Mouse (Mus musculus): ENCODE results near the gene Exoc6. TPM values are rescaled to one million over a fixed set of nuclear protein-coding genes. Genes with fewer than 3 reads are reported as not detected.
A peak's percentile ranks its signal among the peaks of the same experiment; 100 is the strongest.

Gene Exoc6
- total RNA-seq, 1 experiment from 2014 or later = 69.9 TPM

DNA sequence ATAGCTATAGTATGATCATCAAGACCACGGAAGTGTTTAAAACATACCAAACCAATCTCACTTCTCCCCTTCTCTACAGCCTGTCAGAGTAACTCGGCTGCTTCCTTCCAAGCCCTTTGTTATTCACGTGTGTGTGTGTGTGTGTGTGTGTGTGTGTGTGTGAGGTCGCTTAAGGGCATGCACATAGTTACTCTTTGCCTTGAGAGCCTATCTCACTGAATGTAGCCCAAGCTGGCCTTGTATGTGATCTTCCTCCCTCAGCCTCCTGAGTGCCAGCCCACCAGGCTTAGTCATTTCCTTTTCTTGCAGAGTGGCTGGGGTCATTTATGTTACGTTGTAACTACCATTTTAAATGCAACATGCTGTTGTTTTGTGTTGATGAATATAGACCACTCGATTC is 115.0 kb downstream of the Exoc6 start:
- ATAC-seq (ENCODE audit: extremely low read depth, insufficient number of reproducible peaks, low FRiP score, poor library complexity, severe bottlenecking) = no peak

DNA sequence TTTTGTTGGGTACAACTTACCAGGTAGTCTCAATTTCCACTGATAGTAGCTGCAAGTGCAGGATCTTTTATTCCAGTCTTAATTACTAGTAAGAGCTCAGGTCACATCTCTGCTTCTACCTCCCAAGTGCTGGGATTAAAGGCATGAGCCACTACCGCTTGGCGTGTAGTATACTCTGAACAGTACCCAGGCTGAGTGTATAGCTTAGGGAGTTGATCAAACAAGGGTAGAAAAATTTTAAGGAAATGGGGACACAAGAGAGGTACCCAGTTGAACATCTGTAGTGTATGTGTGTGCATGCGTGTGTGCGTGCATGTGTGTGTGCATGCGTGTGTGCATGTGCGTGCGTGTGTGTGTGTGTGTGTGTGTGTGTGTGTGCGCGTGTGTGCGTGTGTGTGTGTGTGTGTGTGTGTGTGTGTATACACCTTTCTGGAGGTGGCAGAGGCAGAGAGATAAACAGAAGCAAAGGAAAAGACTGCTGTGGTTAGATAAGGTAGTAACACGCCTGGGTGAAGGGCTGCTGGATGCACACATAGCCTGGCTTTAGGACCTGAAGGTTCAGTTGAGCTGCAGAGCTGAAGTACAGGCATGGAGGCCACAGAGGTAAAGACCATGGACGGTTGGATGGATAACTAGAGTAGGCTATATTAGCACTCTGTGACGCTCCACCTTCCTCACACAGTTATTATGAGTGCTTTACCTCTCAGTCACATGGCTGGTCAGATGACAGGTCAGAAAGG is 117.8 kb downstream of the Exoc6 start:
- no peak for ATAC-seq (ENCODE audit: extremely low read depth, insufficient number of reproducible peaks, low FRiP score, poor library complexity, severe bottlenecking)

DNA sequence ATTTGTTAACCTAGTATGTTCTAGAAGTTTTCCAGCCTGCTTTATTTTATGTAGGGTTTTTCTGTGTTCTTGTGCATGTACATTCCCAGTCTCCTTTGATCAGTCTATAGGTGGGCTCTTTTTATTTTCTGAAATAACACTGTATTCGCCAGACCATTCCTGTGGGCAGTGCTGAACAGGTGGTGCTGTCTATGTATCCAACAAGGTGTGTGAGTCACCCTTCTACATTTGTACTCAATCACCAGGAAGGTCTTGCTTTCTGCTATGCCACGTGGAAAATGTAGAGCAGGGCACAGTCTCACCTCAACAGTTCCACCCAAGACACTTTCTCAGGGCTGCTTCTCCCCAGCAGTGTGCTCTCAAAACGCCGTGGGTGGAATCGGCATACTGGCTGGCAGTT is 118.4 kb downstream of the Exoc6 start:
- no peak for ATAC-seq (ENCODE audit: extremely low read depth, insufficient number of reproducible peaks, low FRiP score, poor library complexity, severe bottlenecking)

DNA sequence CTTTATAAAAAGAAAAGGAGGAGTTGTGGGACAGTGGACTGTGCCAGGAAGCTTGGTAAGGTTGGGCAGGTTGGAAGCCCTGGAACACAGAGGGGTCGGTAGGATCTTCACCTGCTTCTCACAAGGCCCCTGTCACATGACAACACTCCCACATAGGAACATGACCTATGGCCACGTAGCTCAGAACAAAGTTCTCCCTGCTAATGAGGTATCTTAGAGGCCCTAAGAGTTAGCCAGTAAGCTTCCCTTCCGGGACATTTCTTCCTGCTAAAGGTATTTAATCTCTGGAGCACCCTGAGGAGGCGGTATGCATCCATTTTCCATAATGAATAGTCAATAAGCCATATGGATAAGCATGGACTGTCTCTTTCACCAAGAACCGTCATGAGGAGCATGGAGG is 119.3 kb downstream of the Exoc6 start:
- no peak for ATAC-seq (ENCODE audit: extremely low read depth, insufficient number of reproducible peaks, low FRiP score, poor library complexity, severe bottlenecking)

DNA sequence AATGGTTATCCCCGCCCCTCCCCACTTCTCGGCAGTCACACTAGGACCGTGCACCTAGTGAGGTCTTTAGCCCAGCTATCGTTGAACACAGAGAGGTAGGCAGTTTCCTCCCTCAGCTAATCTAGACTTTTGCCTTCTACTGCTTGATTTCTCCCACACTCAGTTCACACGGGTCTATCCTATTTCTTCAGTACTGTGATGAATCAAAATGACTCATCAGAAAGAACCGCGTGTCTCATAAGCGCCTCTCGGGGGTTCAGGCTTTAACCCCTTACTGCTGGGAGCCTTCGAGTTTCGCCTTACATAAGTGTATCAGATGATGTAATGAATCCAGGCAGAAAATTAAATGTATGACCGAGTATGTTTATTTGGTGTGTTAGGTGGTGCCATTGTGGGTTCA is 123.2 kb downstream of the Exoc6 start:
- no peak for ATAC-seq (ENCODE audit: extremely low read depth, insufficient number of reproducible peaks, low FRiP score, poor library complexity, severe bottlenecking)

DNA sequence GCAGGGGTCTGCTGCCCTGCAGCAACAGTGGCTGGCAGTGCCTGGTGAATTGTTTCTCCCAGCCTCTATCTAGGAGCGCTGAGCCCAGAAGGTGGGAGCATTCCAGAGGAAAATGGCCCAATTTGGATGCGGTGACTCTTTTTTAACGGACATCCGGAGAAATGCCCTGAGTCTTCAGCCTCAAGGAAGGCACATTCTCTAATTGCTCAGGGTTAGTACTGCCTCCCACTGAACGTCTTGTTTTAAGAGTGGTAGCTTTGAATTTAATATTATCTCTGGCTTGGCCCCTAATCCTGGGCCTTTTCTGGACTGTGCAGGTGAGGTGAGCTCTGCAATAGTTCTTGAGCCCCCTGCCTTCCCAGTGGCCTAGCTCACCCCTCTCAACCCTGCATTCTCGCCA is 135.1 kb downstream of the Exoc6 start, which contains the start of gene Cyp26c1:
TSS of gene Cyp26c1 (plus strand) at position 301 of the 400 bp plus-strand sequence.
- ATAC-seq (ENCODE audit: extremely low read depth, insufficient number of reproducible peaks, low FRiP score, poor library complexity, severe bottlenecking) = no peak

DNA sequence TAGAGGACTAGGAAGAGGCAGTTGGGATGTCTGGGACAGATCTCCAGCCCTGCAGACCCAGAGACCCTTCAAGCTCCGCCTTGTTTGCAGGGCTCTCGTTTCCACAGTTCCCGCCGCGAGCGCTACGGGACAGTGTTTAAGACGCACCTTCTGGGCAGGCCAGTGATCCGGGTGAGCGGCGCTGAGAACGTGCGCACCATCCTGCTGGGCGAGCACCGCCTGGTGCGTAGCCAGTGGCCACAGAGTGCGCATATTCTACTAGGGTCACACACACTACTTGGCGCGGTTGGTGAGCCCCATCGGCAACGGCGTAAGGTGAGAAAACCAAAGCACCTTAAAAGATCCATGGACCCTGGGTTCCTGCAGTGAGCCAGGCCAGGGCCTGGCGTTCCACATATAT is 136.1 kb downstream of the Exoc6 start:
- no peak for ATAC-seq (ENCODE audit: extremely low read depth, insufficient number of reproducible peaks, low FRiP score, poor library complexity, severe bottlenecking)

DNA sequence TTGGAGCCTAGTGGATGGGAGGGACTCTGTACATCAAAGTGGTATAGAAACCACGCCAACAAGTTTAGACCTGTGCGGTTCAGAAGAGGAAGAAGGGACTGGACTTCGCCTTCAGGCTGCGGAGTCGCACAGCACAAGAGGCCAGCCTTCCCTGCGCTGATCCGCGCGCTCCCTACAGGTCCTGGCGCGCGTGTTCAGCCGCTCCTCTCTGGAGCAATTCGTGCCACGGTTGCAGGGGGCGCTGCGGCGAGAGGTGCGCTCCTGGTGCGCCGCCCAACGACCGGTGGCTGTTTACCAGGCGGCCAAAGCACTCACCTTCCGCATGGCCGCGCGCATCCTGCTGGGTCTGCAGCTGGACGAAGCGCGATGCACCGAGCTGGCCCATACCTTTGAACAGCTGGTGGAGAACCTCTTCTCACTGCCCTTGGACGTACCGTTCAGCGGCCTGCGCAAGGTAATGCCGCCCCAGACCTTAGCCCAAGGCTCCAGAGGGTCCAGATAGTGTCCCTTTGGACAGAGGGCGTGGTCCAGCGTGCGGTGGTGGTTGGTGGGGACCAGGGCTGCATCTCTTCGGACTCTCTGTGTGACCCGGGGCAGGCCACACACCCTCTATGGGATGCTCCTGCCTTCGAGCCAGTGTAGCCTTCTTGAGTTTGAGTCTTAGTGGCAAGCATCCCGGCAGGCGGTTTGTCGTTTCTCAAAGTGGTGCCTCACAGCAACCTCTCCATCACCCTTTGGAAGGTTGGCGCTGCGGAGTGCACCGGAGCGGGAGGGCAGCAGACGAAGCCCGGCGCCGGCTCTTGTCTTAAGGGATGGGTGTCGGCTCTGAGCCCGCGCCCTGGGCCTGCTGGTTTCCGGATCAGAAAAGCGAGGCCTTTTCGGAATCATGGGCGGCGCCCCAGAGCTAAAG is 137.0 kb downstream of the Exoc6 start:
- ATAC-seq (ENCODE audit: extremely low read depth, insufficient number of reproducible peaks, low FRiP score, poor library complexity, severe bottlenecking) = no peak

DNA sequence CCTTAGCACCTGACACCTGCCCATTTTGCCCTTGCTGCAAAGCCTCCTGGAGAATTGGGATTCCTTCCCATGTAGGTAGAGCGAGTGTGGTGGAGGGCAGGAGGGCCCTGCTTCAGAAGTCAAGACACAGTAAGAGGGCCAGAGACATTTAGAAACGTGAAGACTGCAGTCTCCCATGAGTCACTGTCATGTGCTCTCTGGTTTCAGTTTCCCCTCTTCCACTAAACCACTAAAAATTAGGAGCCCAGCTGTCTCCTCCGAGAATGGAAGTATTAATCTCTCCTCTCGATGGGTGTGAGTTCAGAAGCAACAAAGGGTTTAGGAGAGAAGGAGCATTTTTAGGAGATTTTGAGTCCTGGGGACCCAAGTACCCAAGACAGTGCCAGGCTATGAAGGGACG is 139.3 kb downstream of the Exoc6 start:
- no peak for ATAC-seq (ENCODE audit: extremely low read depth, insufficient number of reproducible peaks, low FRiP score, poor library complexity, severe bottlenecking)

DNA sequence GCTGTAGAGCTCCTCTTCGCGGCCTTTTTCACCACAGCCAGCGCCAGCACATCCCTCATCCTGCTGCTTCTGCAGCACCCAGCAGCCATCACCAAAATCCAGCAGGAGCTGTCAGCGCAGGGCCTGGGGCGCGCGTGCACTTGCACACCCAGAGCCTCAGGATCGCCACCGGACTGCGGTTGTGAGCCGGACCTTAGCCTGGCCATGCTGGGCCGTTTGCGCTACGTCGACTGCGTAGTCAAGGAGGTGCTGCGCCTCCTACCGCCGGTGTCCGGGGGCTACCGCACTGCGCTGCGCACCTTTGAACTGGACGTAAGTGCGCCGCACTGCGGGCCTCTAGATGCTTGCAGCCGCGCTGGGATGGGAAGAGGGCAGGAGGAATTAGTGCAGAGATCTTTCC is 140.5 kb downstream of the Exoc6 start:
- ATAC-seq (ENCODE audit: extremely low read depth, insufficient number of reproducible peaks, low FRiP score, poor library complexity, severe bottlenecking) = no peak

DNA sequence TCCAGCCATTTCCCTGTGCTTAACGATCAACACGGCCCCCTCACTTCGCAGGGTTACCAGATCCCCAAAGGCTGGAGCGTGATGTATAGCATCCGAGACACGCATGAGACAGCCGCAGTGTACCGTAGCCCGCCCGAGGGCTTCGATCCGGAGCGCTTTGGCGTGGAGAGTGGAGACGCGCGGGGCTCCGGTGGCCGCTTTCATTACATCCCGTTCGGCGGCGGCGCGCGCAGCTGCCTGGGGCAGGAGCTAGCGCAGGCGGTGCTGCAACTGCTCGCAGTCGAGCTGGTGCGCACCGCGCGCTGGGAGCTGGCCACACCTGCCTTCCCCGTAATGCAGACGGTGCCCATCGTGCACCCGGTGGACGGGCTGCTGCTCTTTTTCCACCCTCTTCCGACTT is 142.7 kb downstream of the Exoc6 start:
- no peak for ATAC-seq (ENCODE audit: extremely low read depth, insufficient number of reproducible peaks, low FRiP score, poor library complexity, severe bottlenecking)

DNA sequence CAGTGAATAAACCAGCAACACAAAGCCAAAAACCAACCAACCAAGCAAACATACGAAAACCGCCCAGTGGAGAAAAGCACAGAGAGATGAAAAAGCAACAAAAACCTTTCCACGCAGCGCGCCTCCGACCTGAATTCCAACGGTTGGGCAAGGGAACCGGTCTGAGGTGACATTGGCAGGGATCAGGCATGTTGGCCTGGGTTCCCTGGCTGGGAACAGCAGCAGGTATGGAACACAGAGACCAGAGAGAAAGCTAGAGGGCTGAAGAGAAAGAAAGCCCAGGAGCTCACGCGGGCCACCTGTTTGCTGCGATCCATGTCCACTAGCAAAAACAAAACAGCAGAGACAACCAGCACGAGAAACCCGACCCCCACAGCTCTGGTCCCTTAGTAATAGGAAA is 144.9 kb downstream of the Exoc6 start:
- no peak for ATAC-seq (ENCODE audit: extremely low read depth, insufficient number of reproducible peaks, low FRiP score, poor library complexity, severe bottlenecking)

DNA sequence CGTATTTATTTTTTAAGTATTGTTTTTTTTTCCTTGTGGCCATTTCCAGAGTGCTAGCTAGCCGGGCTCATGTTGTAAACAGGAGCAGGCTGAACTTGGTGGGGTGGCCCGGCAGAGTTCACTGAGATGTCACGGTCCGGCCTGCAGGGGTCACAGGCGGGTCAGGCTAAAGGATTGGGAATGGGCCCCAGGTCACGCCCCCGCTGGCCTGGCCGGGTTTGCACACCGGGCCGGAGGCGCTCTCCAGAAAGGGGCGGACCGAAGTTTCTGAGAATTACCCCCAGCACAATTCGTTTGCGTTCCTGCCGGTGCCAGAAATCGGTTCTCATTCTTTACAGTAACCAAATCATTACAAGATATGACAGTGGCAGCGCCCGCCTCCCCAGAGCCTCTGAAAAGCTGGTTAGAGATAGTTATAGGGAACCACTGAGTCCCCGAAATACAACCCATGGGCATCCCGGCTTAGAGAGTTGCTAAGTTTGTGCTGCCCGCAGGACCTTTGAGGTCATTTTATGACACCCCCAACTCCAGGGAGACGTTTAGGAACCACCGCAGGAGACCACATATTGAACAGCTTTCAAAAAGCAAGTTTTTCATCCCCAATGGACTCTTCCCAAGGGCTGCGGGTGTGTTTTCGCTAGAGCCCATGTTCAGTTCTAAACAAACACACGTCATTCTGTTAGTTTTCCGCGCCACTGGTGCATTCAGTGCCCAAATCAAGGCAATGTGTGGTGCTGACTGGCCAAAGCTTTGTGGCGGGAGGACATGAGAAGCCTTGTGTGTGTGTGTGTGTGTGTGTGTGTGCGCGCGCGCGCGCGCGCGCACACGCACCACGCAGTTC is 145.8 kb downstream of the Exoc6 start:
- no peak for ATAC-seq (ENCODE audit: extremely low read depth, insufficient number of reproducible peaks, low FRiP score, poor library complexity, severe bottlenecking)

DNA sequence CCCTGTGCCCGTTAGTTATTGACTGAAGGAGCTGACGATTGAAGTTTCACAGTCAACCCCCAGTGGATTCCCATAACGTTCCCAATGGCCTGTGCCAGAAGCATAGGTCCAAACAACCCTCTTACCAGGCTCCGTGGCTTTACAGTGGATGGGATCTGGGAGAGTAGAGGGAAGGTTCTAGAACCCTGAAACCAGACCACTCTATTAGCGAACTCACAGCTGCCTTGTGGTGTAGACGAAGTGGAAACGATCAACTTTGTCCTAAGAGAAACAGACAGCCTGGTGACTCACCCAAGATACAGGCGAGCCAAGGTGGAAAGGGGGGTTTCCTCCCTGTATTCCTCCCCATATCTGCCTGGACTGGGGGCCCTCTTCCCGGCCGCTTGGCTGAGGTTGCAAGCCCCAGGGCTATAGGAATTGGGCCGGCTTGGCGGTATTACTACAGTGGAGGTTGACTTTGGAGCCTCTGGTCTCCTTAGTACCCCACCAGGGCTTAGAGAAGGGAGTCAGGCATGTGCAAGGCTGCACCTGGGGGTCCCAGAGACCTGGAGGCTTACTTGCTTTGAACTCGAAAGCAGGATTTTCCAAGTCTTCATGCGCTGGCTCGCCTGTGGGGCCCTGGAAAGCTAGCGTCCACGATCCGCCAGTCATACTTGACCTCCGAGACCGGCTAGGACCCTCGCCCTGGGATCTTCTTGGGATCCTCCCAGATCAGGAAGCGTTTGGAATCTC is 146.6 kb downstream of the Exoc6 start:
- no peak for ATAC-seq (ENCODE audit: extremely low read depth, insufficient number of reproducible peaks, low FRiP score, poor library complexity, severe bottlenecking)

DNA sequence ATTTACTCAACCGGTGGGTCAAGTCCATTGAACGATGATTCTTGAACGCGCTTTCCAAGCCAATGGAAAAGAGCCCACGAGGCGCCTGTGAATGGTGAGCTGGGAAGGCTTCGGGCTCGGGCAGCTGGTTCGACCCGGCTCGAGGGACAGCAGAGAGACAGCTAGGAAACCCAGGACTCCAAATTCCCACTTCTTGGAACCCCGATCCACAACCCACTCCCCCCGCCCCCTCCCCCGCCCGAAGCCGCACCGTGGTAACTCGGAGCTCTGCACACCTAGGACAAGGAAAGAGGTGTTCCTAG is 147.1 kb downstream of the Exoc6 start:
- ATAC-seq (ENCODE audit: extremely low read depth, insufficient number of reproducible peaks, low FRiP score, poor library complexity, severe bottlenecking) = no peak

DNA sequence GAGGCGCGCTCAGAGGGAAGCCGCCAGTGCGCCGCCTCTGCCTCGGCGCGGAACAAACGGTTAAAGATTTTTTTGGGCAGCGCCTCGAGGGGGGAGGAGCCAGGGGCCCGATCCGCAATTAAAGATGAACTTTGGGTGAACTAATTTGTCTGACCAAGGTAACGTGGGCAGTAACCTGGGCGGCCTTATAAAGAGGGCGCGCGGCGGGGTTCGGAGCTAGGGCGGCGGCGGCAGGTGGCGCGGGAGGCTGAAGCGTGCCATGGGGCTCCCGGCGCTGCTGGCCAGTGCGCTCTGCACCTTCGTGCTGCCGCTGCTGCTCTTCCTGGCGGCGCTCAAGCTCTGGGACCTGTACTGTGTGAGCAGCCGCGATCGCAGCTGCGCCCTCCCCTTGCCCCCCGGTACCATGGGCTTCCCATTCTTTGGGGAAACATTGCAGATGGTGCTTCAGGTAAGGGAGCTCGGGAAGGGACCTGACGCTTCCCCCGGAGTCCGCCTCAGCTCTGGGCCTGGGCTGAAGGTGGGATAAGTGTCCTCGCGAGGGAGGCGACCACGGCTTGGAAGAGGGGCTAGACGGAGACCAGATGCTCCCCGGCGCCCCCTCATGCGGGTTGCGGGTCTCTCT is 147.5 kb downstream of the Exoc6 start, which contains the start of gene Cyp26a1:
TSS of gene Cyp26a1 (plus strand) at position 148 of the 622 bp plus-strand sequence.
- no peak for ATAC-seq (ENCODE audit: extremely low read depth, insufficient number of reproducible peaks, low FRiP score, poor library complexity, severe bottlenecking)

DNA sequence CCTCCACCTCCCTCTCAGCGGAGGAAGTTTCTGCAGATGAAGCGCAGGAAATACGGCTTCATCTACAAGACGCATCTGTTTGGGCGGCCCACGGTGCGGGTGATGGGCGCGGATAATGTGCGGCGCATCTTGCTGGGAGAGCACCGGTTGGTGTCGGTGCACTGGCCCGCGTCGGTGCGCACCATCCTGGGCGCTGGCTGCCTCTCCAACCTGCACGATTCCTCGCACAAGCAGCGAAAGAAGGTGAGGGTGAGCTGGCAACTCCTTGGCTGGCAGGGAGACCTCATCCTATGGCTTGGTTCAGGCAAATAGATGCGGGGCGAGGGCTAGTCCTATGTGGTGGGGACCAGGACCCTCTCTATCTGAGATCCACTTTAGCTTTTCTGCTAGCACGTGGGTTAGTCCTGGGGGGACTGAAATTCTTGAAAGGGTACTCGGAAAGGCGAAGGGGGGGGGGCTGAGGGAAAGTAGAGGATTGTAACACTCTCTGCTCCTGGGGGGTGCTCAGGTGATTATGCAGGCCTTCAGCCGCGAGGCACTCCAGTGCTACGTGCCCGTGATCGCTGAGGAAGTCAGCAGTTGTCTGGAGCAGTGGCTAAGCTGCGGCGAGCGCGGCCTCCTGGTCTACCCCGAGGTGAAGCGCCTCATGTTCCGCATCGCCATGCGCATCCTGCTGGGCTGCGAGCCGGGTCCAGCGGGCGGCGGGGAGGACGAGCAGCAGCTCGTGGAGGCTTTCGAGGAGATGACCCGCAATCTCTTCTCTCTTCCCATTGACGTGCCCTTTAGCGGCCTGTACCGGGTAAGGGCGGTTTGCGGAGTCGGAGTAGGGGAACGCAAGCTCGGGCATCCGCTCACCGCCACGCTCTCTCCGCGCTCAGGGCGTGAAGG is 148.3 kb downstream of the Exoc6 start:
- 0 out of 2 replicates have a peak, but pooled peaks have one; percentile 18 for ATAC-seq (ENCODE audit: extremely low read depth, insufficient number of reproducible peaks, low FRiP score, poor library complexity, severe bottlenecking)

Measured in neutrophil, adult 5-6 weeks (primary cell).